Mouse (Mus musculus): ENCODE measurements around the gene Agpat2.

The Agpat2 gene

DNA sequence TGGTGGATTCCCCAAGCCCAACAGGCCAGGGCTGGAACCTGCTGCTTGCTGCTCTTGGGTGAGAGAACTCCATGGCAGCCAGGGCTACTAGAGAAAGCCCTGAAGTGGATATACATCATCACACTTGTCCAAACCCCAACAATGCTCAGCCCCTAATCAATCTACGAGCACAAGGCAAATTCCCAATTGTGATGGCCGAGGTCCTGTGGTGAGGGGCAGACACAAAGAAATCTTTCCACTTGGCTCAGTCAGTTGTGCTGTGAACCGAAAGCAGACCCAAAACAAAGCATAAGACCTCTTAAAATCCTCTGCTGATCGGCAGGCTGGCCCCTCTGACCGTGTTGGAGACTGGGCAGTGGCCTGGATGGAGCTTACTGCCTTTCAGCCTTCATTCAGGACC is 29.4 kb downstream of the Agpat2 start:
- no peak for DNase-seq (ENCODE audit: low spot score)

DNA sequence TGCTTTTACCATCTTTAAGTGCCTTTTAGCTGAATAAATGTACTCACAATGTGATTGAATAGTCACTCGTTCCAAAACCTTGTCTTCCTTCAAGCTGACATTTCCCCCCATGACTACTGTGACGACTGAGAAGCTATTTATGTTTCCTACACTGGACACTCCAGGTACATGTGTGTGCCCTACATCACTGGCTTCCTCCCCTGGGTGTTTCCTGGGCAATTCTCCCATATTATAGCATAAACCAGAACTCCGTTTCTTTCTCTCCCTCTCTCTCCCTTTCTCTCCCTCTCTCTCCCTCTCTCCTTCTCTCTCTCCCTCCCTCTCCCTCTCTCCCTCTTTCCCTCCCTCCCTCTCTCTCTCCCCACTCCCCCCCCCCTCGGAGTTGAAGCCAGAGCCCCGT is 30.4 kb downstream of the Agpat2 start:
- no peak for DNase-seq (ENCODE audit: low spot score)

DNA sequence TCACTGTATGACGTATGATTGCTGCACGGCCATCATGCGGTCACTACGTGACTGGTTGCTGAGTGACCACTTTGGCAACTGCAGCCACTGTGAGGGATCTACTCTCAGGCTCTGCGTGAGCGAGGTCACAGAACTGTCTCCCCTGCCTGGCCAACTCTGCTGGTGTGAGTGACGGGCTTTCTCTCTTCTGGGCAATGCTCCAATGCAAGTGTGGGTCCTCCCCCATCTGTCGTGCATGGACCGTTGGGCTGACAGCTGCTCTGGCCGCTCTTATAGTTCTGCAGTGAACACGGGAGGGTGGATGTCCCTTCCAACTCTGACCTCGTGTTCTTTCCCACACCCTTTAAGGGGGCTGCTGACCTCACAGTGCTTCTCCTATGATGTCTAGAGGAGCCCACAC is 30.8 kb downstream of the Agpat2 start:
- DNase-seq (ENCODE audit: low spot score): no peak

DNA sequence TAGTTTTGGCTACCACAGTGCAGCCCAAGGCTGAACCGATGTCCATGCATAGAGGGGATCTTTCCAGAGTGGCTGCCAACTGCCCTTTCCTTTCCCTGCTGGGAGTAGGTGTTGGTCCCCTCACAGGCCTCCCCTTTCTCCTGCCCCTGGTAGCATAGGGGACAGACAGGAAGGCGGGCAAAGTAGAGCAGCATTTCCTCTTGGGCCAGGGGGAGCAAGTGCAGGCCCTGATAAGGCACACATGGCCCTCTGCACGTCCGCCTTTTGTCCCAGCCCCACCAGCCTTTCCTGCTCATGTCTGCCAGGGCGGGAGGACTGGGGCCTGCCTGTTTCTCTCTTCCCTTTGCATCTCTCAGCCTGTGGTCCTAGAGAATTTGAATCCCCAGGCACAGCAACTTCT is 32.4 kb downstream of the Agpat2 start:
- DNase-seq (ENCODE audit: low spot score): no peak

DNA sequence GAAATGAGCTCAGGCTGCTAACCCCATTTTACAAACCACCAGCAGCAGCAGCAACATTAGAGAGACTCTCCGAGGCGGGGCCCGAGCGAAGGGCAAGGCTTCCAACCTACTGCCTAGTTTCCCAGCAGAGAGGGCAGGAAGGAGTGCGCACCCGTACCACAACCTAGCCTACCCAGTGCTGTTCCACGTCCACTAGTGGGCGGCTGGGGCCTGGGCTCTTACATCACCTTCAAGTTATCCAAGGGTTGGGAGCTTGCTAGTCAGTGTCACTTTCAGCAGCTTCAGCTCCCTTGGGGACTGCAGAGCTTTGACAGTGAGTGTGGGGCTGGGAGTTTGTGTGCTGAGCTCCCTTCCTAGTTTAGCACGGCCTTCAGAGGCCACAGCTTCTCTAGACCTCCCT is 32.8 kb downstream of the Agpat2 start:
- no peak for DNase-seq (ENCODE audit: low spot score)

DNA sequence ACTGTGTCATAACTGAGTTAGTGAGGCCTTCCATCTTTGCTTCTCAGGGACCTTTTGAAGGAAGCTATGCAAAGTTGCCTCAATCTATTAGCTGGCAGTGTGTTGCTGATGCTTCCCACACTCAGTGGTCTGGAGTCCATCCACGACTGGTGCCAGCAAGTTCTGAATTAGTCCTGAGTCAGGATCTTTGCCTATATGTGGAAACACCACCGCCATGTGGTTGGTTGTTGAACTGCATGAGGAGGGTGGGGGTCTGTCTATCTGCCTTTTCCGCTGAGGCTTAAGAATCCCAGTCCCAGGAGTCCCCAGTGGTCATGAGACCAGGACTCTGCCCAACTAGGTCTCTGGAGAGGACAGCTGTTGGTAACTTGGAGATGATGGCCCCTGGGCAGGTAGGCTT is 34.2 kb downstream of the Agpat2 start:
- no peak for DNase-seq (ENCODE audit: low spot score)

DNA sequence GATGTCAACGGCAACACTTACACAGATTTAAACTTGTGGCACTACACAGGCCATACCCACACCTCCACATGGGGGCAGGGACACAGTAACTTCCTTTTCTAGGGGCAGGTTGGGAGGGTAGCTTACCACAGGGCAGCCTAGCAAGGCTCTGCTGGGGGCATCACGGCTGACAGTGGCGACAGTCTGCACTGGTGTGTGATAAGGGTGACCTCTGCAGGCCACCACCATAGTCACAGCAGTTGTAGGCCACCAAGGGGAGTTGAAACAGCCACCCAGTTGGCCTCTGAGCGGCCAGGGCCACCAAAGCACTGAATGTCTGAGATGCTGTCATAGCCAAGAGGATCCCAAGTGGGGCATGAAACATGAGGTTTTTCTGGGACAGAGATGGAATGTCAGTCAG is 38.0 kb downstream of the Agpat2 start:
- DNase-seq (ENCODE audit: low spot score): peak; percentile 39

DNA sequence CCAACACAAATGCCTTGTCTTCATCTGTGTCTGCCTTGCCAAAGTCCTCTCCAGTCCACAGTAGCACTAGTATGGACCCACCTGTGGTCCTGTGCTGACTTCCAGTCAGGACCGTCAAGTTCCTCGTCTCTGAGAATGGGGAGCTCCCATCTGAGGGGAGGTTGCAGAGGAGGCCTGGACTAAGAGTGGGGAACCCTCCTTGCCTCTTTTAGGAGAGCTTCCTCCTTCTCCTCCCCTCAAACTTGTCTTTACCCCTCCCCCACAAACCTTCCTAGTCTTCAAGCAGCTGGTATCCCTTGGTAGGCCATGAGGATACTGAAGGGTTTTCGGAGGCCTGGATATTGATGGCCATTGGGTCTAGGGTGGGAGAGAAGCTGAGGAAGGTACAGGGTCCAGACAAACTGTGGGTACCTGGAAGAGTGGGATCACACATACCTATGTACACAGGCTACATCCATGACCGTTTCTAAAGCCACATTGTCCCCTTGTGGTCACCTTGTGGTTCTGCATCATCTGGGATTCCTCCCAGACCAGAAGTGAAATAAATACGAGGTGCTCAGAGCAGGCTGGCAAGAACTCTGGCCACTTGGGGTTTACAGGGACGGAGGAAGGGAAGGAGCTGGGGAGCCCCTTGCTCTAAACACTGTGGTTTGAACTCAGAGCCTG is 42.7 kb downstream of the Agpat2 start:
- no peak for DNase-seq (ENCODE audit: low spot score)

DNA sequence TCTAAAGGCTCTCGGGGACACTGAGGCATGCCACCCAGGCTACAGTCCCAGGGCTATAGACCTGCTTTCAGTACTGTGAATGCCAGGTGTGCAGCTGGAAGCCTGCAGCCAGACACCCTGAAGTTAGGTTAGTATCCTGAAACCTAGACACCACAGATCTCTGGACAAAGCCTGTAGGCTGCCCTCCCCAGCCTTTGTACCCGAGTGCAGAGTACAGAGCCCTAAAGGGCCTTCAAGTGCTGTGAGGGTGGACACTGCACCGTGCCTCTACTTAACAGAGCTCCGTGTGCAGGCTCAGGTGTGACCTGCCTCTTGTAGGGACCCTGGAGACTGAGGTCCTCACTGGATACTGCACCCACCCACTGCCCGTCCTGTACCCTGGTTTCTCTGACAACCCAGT is 43.7 kb downstream of the Agpat2 start:
- DNase-seq (ENCODE audit: low spot score): no peak

DNA sequence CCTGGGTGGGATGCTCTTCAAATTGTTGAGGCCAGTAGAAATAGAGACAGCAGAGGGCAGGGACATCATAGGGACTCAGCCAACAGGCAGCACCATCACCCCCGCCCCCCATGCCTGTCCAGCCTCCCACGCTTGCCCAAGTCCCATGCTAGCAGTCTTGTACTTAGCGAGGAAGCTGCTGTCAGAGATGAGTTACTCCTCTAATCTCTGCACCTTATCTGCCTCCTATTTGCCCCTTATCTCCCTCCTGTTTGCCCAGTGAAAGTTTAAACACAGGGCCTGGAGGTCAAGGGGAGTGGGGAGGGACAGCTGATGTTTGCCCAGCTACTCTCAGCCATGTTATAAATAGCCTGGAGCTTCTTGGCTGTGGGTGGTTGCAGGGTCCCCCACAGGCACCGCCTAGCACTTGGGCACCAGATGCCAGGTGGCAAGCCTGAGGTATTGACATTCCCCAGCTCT is 47.7 kb downstream of the Agpat2 start:
- DNase-seq (ENCODE audit: low spot score): peak; percentile 29

DNA sequence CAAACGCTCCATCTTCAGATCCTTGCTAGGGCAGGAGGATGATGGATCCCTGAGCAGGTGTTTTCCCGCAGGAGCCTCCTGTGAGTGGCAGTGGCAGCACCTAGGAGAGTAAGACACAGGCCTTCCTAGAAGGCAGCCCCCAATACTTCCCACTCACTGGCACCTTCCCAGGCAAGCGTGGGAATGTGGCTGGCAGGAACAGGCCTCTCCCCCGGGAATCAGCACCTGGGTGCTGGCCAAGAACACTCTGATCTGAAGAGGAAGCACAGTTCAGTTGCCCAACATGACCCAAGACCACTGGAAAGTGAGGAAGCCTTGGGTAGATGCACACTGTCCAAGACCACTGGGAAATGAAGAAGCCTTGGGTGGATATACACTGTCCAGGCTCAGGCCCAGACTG is 49.1 kb downstream of the Agpat2 start:
- peak; percentile 56 for DNase-seq (ENCODE audit: low spot score)

DNA sequence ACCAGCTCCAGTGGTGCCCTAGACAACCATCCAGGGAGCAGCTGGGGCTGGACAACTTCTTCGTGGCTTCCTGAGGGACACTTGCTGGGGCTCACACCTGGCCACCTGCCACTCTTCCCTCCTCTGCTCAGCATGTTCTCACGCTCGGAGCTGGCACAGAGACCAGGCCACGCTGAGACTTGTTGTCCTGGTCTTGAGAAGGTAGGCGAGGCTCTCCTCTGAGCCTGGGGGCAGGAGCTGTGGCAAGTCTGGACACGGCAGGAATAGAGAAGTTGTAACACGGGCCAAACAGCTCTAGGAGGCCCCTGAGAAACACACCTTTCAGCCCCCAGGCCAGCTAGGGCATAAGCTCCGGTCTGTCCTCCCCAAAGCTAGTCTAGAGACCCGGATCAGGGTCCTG is 50.3 kb downstream of the Agpat2 start:
- no peak for DNase-seq (ENCODE audit: low spot score)

DNA sequence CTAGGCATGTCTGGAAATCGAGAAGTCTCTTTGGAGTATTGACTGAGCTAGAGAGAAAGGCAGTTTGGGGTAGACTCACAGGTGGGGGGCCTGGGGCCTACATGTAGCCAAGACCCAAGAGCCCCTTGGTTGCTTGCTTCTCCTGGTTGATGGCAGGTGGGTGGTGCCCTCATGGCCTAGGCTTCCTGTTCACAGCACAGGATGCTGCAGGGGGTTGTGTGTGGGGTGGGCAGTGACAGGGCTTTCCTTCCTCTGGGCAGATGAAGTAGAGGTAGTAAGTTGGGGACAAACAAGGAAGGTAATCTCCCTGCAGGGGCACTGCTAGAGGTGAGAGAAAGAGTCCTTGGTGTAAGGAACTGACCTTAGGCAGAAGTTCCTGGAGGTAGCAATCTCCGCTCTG is 52.2 kb downstream of the Agpat2 start:
- DNase-seq (ENCODE audit: low spot score): no peak

DNA sequence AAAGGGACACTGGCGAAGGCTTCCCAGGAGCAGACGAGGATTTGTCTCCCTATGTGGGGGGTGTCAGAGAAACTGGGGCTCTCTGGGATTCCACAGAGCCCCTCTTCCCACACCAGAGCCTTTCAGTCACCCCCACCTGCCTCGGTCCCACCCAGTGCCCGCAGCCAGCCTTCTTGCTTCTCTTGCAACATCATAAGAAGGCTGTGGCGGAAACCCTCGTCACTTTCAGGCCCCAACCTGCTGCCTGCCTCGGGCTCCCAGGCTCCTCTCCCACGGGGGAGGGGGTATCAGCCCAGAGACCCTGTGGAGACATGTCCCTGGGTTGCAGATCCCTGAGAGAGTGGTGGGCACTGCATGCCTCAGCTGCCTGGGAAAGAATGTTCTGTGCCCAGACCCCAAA is 52.8 kb downstream of the Agpat2 start:
- DNase-seq (ENCODE audit: low spot score): no peak

DNA sequence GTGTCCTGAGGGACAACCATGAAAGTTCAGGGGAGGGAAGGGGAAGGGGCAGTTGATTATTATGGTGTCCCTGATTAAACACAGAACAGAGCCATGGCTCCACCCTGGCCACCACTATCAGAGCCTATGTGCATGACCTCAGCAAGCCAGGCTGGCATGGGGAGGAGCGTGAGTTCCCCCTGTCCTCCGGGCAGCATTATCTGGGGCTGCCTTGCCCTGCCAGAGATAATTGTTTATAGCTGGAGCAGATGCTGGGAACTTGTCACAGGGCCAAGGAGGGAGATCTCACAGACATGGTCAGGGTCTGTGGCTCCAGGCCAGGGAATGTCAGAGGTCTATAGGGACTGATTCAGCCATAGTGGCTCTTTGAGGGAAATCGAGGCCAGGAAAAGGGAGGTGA is 53.4 kb downstream of the Agpat2 start:
- peak; percentile 32 for DNase-seq (ENCODE audit: low spot score)

DNA sequence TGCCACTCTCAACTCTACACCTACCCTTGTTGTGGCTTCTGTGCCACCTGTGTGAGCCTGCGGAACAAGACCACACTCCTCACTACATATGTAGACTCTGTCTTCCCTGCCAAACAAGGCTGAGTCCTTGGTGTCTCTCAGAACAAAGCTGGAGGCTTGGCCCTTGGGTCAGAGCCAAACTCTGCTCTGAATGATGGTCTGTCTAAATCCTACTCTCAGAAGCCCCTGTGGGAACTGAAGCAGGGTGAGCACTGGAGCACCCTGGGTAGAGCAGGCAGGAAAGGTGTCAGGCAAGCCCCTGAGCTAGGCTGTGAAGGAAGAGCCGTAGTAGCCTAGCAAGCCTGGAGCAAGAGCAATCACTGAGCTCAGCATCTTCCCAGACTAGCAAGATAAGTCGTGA is 54.0 kb downstream of the Agpat2 start:
- DNase-seq (ENCODE audit: low spot score): no peak

DNA sequence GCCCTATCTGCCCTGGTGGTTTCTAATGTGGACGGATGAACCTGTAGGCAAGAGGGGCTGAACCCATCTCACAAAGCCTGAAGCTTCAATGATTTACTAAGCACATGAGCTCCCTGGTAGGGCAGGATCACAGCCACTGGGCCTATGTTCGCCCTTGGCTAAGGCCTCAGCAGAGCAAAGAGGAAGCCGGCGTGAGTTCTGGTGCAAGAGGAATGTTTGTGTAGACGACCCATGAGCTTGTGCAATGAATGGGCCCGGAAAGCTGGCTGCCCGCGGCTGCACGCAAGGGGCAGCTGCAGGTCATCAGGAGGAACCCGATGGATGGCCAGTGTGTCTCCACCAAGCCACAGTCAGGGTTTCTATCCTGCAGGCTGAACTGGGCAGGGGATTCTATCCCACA is 54.4 kb downstream of the Agpat2 start:
- peak; percentile 41 for DNase-seq (ENCODE audit: low spot score)

DNA sequence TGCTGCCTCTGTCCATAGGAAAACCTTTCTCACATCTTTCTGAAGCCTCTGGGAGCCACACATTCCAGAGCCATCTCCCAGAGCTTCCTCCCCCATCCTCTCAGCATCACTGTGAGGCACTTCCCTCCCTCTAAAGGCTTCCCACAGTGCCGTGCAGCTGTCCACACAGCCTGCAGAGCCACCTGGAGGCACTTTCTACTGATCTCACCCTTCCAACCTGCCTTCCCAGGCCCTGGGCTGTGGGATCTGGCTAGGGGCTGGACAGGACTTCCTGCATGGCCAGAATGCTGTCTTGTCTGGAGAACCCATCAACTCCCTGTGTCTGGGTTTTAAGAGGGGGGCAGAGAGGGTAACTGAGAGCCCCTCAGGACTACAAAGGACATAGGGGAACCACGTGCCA is 56.7 kb downstream of the Agpat2 start:
- DNase-seq (ENCODE audit: low spot score): no peak

DNA sequence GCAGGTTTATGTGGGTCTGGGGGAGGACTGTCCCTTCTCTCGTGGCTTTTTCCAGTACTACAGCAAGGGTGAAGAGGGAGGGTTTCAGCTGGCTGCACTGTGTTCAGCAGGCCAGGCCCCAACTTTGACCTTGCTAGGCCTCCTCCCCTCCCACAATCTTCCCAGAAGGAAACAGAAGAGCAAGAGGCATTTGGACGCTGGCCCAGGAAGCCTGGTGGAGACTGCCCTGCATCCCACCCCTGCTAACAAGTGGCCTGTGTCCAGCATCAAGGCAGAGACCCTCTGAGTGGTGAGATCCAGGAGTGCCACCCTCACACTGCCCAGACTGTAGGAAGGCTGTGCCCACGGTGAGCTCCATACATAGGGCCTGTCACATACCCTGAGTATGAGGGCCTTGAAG is 60.0 kb downstream of the Agpat2 start:
- DNase-seq (ENCODE audit: low spot score): peak; percentile 57

DNA sequence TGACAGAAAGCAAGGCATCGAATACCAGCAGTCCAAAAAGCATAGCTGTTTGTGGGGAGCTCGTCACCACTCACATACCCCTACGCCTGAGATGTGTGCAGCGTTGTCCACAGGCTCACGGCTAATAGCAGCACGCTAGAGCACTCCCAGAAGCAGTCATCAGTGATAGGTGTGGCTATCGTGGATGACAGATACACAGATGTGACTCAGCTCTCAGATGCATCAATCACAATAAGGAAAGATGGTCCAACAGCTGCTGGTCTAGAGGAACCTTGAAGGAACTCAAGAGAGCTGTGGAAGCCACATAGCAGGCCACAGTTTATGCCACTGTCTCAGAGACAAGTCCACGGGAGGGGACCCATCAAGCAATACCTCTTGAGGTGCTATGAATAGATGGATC is 60.4 kb downstream of the Agpat2 start:
- no peak for DNase-seq (ENCODE audit: low spot score)

DNA sequence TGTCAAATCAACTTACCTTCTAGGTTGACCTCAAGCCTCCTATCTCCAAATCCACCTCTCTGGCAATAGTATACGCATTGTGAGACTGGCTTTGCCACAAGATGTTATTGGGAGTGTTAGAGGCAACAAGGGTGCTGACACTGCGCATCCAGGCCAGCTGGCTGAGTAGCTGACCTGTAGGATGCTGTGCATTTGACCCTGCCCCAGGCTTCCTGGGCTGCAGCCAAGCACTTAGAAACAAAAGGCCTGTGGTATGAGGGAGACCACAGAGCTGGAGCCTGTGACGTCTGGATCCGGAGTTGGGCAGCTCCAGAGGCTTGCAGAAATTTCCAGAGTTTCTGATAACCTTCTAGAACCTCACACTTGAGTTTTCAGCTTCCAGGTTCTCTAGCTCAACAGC is 61.1 kb downstream of the Agpat2 start:
- no peak for DNase-seq (ENCODE audit: low spot score)

Data from ovary, postnatal 36 days (tissue).